Mouse (Mus musculus): ENCODE data around the gene Gins2. TPM values are rescaled to one million over a fixed set of nuclear protein-coding genes. Genes with fewer than 3 reads are reported as not detected.

Gins2 gene
- polyA plus RNA-seq, 1 experiment from 2014 or later: 22.0 TPM

DNA sequence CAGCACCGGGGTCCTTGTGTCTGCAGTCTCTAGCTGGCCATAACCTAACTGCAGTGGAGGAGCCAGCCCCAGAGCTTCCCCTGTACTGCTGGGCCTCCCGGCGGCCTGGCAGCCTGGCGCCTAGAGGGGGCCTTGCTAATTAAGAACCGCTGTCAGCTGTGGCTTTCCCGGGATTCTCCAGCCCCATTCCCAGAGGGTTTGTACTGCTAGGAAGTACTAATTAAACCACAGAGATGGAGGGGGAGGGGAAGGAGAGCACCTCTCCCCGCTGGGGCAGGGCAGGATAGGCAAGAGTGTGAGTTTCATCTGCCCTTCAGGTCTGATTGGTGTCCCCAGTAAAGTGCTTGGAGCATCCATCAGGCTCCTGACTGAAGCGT lies 25.8 kb downstream of the Gins2 start:
- Histone ChIP-seq H3K27ac (ENCODE audit: low read depth, low read length) (peak overlapping the region; percentile 59), H3K36me3 (ENCODE audit: control insufficient read depth, insufficient read depth, low read length) (peaks cover 14% of the 10 kb centered on the region), H3K4me1 (ENCODE audit: control insufficient read depth, insufficient read depth, low read depth, low read length) (peaks cover 67% of the 10 kb centered on the region), H3K9me3 (ENCODE audit: control insufficient read depth, low read length) (no peaks in the 10 kb centered on the region), H3K4me2 (ENCODE audit: low read length) (0 out of 2 replicates have a peak overlapping the region, but pooled peaks have one; percentile 16), H3K4me3 (ENCODE audit: low read length) (no peak overlapping the region), H3K27me3 (replicated peaks; ENCODE audit: control insufficient read depth, insufficient read depth, low read length) (no peaks in the 10 kb centered on the region), H3K9ac (ENCODE audit: low read depth, low read length) (no peak overlapping the region; the same call in 1 of the 2 replicates)
- ATAC-seq: 0 out of 2 replicates have a peak, but pooled peaks have one; percentile 5
- 9% methylated on average over 8 of the region's 8 CpGs for WGBS

DNA sequence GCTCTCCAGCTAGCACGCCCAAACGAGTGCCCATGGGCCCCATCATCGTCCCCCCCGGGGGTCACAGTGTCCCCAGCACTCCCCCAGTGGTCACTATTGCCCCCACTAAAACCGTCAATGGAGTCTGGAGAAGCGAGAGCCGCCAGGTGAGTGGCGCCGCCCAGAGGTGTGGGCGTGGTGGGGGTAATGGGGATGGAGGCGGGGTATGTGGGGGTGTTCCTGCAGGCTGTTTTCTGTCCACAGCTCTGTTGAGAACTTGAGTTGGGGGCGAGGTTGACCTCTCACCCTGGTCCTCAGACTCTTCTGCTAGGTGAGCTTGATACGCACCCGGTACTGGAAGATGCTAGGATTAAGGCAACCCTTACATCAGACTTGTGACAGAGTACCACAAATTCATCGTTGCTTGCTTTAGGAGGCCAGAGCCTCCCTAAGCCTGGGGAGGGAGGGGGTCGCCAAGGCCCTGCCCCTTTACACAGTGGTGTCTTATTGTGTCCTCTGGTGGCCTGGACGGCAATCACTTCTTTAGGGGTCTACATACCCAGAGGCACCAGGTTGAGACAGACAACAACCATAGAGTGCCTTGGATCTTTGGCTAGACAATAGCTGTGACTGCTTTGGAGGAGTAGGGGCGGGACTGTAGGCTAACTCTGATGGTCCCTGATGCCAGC lies 26.3 kb downstream of the Gins2 start:
- Histone ChIP-seq H3K4me2 (ENCODE audit: low read length) (0 out of 2 replicates have a peak overlapping the region, but pooled peaks have one; percentile 16), H3K4me3 (ENCODE audit: low read length) (no peak overlapping the region)
- ATAC-seq: no peak

DNA sequence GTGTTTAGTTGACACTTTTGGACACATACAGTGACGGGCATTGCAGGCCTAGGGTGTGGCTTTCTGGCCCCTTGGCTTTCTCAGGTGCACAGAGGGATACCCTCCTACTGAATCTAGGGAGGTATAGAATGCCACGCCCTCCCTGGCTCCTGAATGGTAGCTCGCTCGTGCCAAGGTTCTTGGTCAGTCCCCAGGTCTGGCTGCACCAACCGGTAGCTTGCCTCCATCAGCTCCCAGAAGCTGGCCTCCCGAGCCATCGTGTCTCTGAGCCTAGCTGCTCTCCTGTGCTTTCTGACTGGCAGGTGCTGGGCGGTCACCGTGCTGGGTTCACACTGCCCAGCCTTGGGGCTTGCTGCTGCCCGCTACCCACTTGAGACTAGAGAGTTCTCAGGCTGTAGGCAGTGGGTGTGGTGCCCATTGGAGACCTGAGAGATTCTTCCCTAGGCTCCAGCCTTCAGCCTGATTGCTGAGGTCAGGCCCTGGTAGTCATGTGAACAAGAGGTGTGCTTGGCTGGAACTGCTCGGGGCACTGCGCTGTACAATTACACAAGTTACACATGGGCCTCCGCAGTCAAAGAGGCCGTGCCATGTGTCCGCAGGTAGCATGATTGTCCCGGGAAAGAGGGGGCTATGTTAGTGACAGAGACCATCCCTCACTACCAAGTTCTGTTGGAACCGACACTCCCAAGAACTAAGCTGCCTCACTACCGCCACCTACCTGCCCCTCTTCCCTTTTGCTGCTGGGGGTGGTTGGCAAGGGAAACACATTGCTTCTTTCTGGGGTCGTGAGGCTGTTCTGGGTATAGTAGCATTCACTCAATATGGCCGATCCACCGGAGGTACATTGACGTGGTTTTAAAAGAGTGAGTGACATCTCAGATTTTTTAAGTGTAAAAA lies 27.3 kb downstream of the Gins2 start:
- Histone ChIP-seq H3K27ac (ENCODE audit: low read depth, low read length) (no peak overlapping the region), H3K4me1 (ENCODE audit: control insufficient read depth, insufficient read depth, low read depth, low read length) (peaks cover 83% of the 10 kb centered on the region), H3K27me3 (replicated peaks; ENCODE audit: control insufficient read depth, insufficient read depth, low read length) (no peaks in the 10 kb centered on the region), H3K9me3 (ENCODE audit: control insufficient read depth, low read length) (no peaks in the 10 kb centered on the region), H3K4me2 (ENCODE audit: low read length) (no peak overlapping the region), H3K9ac (ENCODE audit: low read depth, low read length) (peak overlapping the region; percentile 8; the same call in 1 of the 2 replicates), H3K4me3 (ENCODE audit: low read length) (no peak overlapping the region), H3K36me3 (ENCODE audit: control insufficient read depth, insufficient read depth, low read length) (no peaks in the 10 kb centered on the region; the same call in 1 of the 2 replicates)
- ATAC-seq: no peak
- WGBS: 82% methylated on average over 22 of the region's 22 CpGs

More for the DNA sequence above, 26.3 kb downstream of the Gins2 start:
- H3K9ac ChIP-seq (ENCODE audit: low read depth, low read length): no peak overlapping the region; the same call in none of the 2 replicates
- no peaks in the 10 kb centered on the region for H3K9me3 ChIP-seq (ENCODE audit: control insufficient read depth, low read length)
- 82% methylated on average over 18 of the region's 18 CpGs for WGBS
- peaks cover 9% of the 10 kb centered on the region for H3K36me3 ChIP-seq (ENCODE audit: control insufficient read depth, insufficient read depth, low read length)
- H3K4me1 ChIP-seq (ENCODE audit: control insufficient read depth, insufficient read depth, low read depth, low read length): peaks cover 72% of the 10 kb centered on the region
- H3K27ac ChIP-seq (ENCODE audit: low read depth, low read length): peak overlapping the region; percentile 59
- no peaks in the 10 kb centered on the region for H3K27me3 ChIP-seq (replicated peaks; ENCODE audit: control insufficient read depth, insufficient read depth, low read length)

DNA sequence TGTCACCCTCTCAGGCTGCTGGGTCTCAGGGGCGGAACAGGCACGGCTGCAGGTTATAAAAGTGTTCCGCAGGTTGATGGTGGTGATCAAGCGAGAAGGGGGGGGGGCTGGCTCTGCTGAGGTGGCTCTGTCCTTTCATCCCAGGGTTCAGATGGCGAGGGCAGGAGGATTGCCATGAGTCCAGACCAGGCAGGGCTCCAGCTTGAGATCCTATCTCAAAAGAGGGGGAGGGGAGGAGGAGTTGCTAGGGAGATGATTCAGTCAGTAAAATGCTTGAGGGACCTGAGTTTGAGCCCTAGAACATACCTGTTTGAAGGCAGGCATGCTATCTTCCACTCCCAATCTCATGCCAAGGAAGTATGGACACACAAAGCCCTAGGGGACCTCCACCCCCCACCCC lies 28.6 kb downstream of the Gins2 start:
- no peak for ATAC-seq
- H3K27me3 ChIP-seq (replicated peaks; ENCODE audit: control insufficient read depth, insufficient read depth, low read length): no peaks in the 10 kb centered on the region
- peaks cover 90% of the 10 kb centered on the region for H3K4me1 ChIP-seq (ENCODE audit: control insufficient read depth, insufficient read depth, low read depth, low read length)
- no peak overlapping the region for H3K4me2 ChIP-seq (ENCODE audit: low read length)
- H3K36me3 ChIP-seq (ENCODE audit: control insufficient read depth, insufficient read depth, low read length): no peaks in the 10 kb centered on the region
- no peak overlapping the region for H3K4me3 ChIP-seq (ENCODE audit: low read length)
- H3K27ac ChIP-seq (ENCODE audit: low read depth, low read length): no peak overlapping the region
- WGBS: 75% methylated on average over 5 of the region's 5 CpGs
- H3K9ac ChIP-seq (ENCODE audit: low read depth, low read length): no peak overlapping the region
- H3K9me3 ChIP-seq (ENCODE audit: control insufficient read depth, low read length): no peaks in the 10 kb centered on the region

DNA sequence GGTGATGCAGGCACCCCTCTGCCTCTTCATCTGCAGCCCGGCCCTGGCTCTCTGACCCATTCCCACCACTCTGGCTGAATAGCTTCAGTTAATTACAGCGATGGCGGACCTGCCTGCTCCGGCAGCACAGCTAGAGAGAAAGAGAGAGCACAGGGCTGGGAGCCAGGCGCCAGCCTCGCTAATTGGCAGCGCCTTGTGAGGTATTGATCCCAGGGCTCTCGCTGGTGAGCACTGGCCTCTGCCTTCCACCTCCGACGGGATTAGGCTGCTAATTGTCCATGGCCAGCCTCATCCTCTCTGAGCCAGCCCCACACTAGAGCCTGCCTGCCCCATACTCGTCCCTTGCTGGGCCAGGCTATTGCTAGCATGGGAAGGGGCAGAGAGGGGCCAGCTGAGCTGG lies 29.4 kb downstream of the Gins2 start:
- H3K9me3 ChIP-seq (ENCODE audit: control insufficient read depth, low read length): no peaks in the 10 kb centered on the region
- H3K36me3 ChIP-seq (ENCODE audit: control insufficient read depth, insufficient read depth, low read length): no peaks in the 10 kb centered on the region
- WGBS: 22% methylated on average over 9 of the region's 11 CpGs
- no peaks in the 10 kb centered on the region for H3K27me3 ChIP-seq (replicated peaks; ENCODE audit: control insufficient read depth, insufficient read depth, low read length)
- peak; percentile 18; the same call in 1 of the 2 replicates for ATAC-seq
- peak overlapping the region; percentile 25 for H3K4me2 ChIP-seq (ENCODE audit: low read length)
- H3K27ac ChIP-seq (ENCODE audit: low read depth, low read length): peak overlapping the region; percentile 57
- H3K4me3 ChIP-seq (ENCODE audit: low read length): no peak overlapping the region
- peaks cover 84% of the 10 kb centered on the region for H3K4me1 ChIP-seq (ENCODE audit: control insufficient read depth, insufficient read depth, low read depth, low read length)
- H3K9ac ChIP-seq (ENCODE audit: low read depth, low read length): peak overlapping the region; percentile 44

DNA sequence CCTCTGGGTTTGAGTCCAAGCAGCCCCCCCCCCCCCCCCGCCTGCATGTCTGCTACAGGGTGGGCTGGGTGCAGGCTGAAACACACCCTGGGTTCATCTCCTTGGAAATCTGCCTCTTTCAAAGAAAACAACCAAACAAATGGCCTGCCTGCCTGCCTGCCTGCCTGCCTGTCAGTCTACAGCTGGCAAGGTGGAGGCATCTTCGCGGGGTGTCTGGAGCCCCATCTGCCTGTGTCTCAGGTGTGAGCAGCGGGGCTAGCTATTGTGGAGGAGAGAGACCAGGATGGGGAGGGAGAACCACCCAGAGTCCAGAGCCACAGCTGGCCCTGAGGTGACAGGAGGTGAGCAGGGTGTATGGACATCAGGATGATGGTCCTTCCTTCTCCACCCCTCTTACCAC lies 30.9 kb downstream of the Gins2 start:
- Histone ChIP-seq H3K4me1 (ENCODE audit: control insufficient read depth, insufficient read depth, low read depth, low read length) (peaks cover 73% of the 10 kb centered on the region), H3K4me3 (ENCODE audit: low read length) (no peak overlapping the region), H3K36me3 (ENCODE audit: control insufficient read depth, insufficient read depth, low read length) (no peaks in the 10 kb centered on the region), H3K9ac (ENCODE audit: low read depth, low read length) (no peak overlapping the region), H3K9me3 (ENCODE audit: control insufficient read depth, low read length) (no peaks in the 10 kb centered on the region), H3K27me3 (replicated peaks; ENCODE audit: control insufficient read depth, insufficient read depth, low read length) (no peaks in the 10 kb centered on the region), H3K4me2 (ENCODE audit: low read length) (no peak overlapping the region), H3K27ac (ENCODE audit: low read depth, low read length) (no peak overlapping the region; the same call in 1 of the 2 replicates)
- 58% methylated on average over 4 of the region's 4 CpGs for WGBS
- no peak for ATAC-seq

DNA sequence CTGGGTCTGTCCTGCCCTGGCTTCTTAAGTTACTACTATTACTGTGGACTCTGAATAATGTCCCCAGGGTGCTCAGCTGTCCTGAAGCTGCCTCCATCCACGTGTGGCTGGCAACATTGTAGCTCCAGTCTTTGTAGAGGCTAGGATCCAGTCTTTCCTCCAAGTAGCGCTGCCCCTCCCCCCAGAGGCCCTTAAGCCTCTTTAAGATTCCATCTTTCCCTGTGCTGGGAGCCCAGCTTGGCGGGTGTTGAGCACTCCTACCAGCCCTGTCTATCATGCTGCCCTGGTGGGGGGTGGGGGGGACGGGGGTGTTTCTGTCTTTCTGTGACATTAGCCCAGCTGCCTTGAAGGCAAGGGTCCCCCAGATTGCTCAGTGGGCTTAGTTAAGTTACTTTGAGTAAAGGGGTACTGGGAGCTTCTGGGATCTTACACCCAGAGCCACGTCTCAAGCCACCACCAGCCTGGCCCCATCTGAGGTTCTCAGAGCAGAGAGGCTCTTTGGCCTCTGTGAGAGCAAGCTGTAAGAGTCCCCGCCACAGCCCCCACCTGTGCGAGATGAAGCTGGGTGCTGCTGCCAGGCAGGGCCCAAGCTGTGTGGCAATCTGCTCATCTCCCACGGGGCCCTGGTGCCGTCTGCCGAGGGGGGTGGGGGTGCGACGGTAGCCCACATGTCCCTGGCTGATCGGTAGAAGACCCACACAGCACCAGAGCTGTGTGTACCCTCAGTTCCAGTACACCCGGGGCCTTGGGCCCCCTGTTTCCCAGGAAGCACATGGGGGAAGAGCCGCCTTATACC lies 31.7 kb downstream of the Gins2 start:
- no peak overlapping the region for H3K4me3 ChIP-seq (ENCODE audit: low read length)
- peak overlapping the region; percentile 17; the same call in 1 of the 2 replicates for H3K9ac ChIP-seq (ENCODE audit: low read depth, low read length)
- no peaks in the 10 kb centered on the region for H3K36me3 ChIP-seq (ENCODE audit: control insufficient read depth, insufficient read depth, low read length)
- 44% methylated on average over 15 of the region's 15 CpGs for WGBS
- peaks cover 72% of the 10 kb centered on the region for H3K4me1 ChIP-seq (ENCODE audit: control insufficient read depth, insufficient read depth, low read depth, low read length)
- no peaks in the 10 kb centered on the region for H3K9me3 ChIP-seq (ENCODE audit: control insufficient read depth, low read length)
- ATAC-seq: no peak
- H3K27me3 ChIP-seq (replicated peaks; ENCODE audit: control insufficient read depth, insufficient read depth, low read length): no peaks in the 10 kb centered on the region
- peak overlapping the region; percentile 39; the same call in 1 of the 2 replicates for H3K27ac ChIP-seq (ENCODE audit: low read depth, low read length)
- no peak overlapping the region for H3K4me2 ChIP-seq (ENCODE audit: low read length)

DNA sequence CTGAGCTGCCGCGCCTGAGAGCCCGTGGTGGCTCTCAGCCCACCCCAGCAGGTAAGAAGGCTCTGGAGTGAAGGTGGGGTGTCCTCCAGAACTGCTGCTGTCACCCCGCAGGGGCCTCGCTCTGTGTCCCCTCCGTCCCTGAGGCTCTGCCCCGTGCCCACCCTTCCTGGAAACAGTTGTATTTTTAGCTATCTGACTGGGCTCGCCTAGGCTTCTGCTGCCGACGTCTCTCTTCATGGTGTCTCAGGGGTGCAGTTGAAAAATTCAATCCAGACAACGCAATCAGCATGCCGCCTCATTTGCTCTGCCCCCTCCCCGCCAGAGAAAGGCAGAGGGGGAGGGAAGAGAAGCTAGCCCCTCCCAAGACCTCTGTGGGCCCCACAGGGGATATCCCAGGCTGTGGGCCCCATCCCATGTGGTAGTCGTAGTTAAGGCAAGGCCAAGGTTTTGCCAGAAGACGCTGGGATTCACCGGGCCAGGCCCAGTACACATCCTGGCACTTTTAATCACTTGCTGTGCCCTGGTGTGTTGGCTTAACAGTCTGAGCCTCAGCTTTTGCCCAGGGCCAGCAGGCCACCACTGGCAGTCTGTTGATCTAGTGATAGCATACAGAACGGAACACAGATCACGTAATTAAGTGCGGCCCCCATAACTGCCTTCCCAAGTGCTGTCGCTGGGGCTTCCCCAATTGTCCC lies 32.8 kb downstream of the Gins2 start:
- Histone ChIP-seq H3K27me3 (replicated peaks; ENCODE audit: control insufficient read depth, insufficient read depth, low read length) (no peaks in the 10 kb centered on the region), H3K27ac (ENCODE audit: low read depth, low read length) (peak overlapping the region; percentile 63; the same call in 1 of the 2 replicates), H3K4me2 (ENCODE audit: low read length) (peak overlapping the region; percentile 2; the same call in 1 of the 2 replicates), H3K4me3 (ENCODE audit: low read length) (no peak overlapping the region), H3K9ac (ENCODE audit: low read depth, low read length) (peak overlapping the region; percentile 8; the same call in 1 of the 2 replicates), H3K4me1 (ENCODE audit: control insufficient read depth, insufficient read depth, low read depth, low read length) (peaks cover 73% of the 10 kb centered on the region), H3K36me3 (ENCODE audit: control insufficient read depth, insufficient read depth, low read length) (no peaks in the 10 kb centered on the region), H3K9me3 (ENCODE audit: control insufficient read depth, low read length) (no peaks in the 10 kb centered on the region)
- 41% methylated on average over 20 of the region's 20 CpGs for WGBS
- ATAC-seq: no peak

Data from hindbrain, embryonic 16.5 days (tissue).